Mouse (Mus musculus): ENCODE data around the gene Pygo2. TPM values are rescaled to one million over a fixed set of nuclear protein-coding genes. Genes with fewer than 3 reads are reported as not detected.
A peak's percentile ranks its signal among the peaks of the same experiment; 100 is the strongest.

The Pygo2 gene
- polyA plus RNA-seq, 1 experiment from 2014 or later = 30.3 TPM

DNA sequence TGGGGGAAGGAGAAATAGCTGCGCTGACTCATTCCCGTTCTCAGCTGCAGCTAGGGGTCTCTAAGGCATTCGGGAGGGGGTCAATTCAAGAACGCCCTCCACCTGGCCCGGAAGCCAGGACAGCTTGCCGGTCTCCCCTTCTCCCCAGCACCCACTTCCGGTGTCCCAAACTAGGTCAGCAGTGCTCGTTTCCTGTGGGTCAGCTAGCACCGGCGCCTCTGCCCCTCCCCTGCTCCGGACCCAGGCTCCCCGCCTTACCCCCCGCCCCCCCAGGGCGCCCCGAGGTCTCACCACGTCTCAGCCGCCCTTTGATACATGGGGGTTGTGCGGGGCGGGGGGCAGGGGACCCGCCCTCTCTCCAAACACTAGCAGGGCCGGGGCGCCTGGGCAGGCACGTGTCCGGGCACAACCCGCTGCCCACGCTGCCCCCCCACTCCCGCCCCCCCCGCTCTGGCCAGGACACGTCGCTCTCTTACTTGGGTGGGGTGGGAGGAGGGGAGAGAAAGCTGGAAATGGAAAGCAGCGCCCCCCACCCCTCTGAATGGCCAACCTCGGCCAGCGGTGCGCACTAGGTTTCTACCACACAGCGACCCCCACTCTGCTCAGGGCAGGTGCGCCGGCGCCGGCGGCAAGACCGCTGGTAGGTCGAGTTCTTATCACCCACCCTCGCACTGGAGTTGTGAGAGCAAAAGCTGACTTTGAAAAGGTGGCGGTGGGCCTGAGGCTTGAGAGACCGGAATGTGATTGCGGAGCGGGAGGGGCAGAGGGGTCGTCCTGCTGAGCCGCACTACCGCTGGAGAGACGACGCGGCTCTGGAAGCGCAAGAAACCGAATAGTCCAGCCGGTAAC, 38.1 kb upstream of the Pygo2 start:
- no peaks in the 10 kb centered on the region for H3K9me3 ChIP-seq (replicated peaks; ENCODE audit: low read length)
- under 1% methylated on average over 56 of the region's 56 CpGs for WGBS
- H3K4me2 ChIP-seq (ENCODE audit: low read length) = peak overlapping the region; percentile 99
- peak overlapping the region; percentile 51 for H3K4me3 ChIP-seq (replicated peaks; ENCODE audit: low read depth, low read length)
- peak overlapping the region; percentile 88 for H3K27ac ChIP-seq
- no peak for TF ChIP-seq CTCF (IDR thresholded peaks at IDR 0.05; ENCODE audit: low read depth)
- ATAC-seq (replicated peaks; ENCODE audit: low FRiP score, low read depth) (no peak), DNase-seq (ENCODE audit: low spot score) (peak; percentile 63)
- peaks cover 33% of the 10 kb centered on the region for H3K4me1 ChIP-seq (replicated peaks; ENCODE audit: insufficient read depth, low read length)
- H3K27me3 ChIP-seq (ENCODE audit: insufficient read depth, low read length) = no peaks in the 10 kb centered on the region
- H3K36me3 ChIP-seq (ENCODE audit: insufficient read depth, low read length) = no peaks in the 10 kb centered on the region
- H3K9ac ChIP-seq (ENCODE audit: low read depth, low read length) = peak overlapping the region; percentile 76

DNA sequence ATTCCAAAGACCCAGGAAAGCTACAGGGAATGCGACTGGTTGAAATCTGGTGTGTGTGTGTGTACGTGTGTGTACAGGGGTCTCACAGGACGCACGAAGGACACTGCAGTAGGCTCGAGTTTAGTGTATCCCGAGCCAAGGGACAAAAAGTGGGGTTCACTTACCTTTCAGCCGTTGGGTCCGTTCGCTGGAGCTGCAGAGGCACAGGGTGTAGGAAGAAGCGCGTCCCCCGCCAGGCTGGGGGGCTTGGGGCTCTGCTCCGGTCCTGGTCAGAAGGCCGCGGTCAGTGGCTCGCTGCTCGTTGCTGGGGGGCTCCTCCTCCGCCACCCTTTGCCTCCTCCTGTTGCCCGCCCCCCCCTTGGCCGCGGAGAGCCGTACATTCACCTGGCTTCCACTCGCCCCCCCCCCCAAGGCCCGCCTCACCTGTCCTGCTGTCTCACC, 37.1 kb upstream of the Pygo2 start:
- peak; percentile 30 for DNase-seq (ENCODE audit: low spot score)
- no peaks in the 10 kb centered on the region for H3K36me3 ChIP-seq (ENCODE audit: insufficient read depth, low read length)
- peak overlapping the region; percentile 51 for H3K4me3 ChIP-seq (replicated peaks; ENCODE audit: low read depth, low read length)
- peak overlapping the region; percentile 76 for H3K9ac ChIP-seq (ENCODE audit: low read depth, low read length)
- H3K4me2 ChIP-seq (ENCODE audit: low read length) = peak overlapping the region; percentile 99
- 0% methylated on average over 21 of the region's 24 CpGs for WGBS
- no peak for TF ChIP-seq CTCF (IDR thresholded peaks at IDR 0.05; ENCODE audit: low read depth)
- H3K27me3 ChIP-seq (ENCODE audit: insufficient read depth, low read length) = no peaks in the 10 kb centered on the region
- H3K9me3 ChIP-seq (replicated peaks; ENCODE audit: low read length) = no peaks in the 10 kb centered on the region
- H3K4me1 ChIP-seq (replicated peaks; ENCODE audit: insufficient read depth, low read length) = peaks cover 26% of the 10 kb centered on the region
- ATAC-seq (replicated peaks; ENCODE audit: low FRiP score, low read depth) = no peak
- peak overlapping the region; percentile 88 for H3K27ac ChIP-seq

DNA sequence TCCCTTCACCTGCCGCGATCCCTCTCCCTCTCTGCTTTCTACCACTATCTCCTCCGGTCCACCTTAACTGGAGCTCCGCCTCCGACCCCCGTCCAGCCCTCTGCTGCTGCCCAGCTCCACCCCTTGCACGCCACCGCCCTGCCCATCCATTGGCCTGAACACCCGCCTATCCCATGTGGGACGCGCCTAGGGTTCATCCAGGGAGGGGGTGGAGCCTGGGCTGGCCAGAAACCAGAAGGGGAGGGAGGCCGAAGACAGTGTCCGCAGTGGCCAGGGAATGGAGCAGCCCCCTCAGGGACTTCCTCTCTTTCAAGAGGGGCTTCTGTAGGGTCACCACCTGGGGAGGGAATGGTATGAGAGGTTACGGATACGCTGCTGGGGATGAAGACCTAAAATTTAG, 36.4 kb upstream of the Pygo2 start:
- Histone ChIP-seq H3K4me1 (replicated peaks; ENCODE audit: insufficient read depth, low read length) (peaks cover 26% of the 10 kb centered on the region), H3K9me3 (replicated peaks; ENCODE audit: low read length) (no peaks in the 10 kb centered on the region), H3K4me2 (ENCODE audit: low read length) (peak overlapping the region; percentile 99), H3K4me3 (replicated peaks; ENCODE audit: low read depth, low read length) (peak overlapping the region; percentile 51), H3K9ac (ENCODE audit: low read depth, low read length) (peak overlapping the region; percentile 76), H3K36me3 (ENCODE audit: insufficient read depth, low read length) (no peaks in the 10 kb centered on the region), H3K27ac (peak overlapping the region; percentile 91), H3K27me3 (ENCODE audit: insufficient read depth, low read length) (no peaks in the 10 kb centered on the region)
- WGBS = under 1% methylated on average over 15 of the region's 15 CpGs
- DNase-seq (ENCODE audit: low spot score) (peak; percentile 99), ATAC-seq (replicated peaks; ENCODE audit: low FRiP score, low read depth) (peak; percentile 93)
- TF ChIP-seq CTCF (IDR thresholded peaks at IDR 0.05; ENCODE audit: low read depth) = no peak; the same call in 1 of the 2 replicates

DNA sequence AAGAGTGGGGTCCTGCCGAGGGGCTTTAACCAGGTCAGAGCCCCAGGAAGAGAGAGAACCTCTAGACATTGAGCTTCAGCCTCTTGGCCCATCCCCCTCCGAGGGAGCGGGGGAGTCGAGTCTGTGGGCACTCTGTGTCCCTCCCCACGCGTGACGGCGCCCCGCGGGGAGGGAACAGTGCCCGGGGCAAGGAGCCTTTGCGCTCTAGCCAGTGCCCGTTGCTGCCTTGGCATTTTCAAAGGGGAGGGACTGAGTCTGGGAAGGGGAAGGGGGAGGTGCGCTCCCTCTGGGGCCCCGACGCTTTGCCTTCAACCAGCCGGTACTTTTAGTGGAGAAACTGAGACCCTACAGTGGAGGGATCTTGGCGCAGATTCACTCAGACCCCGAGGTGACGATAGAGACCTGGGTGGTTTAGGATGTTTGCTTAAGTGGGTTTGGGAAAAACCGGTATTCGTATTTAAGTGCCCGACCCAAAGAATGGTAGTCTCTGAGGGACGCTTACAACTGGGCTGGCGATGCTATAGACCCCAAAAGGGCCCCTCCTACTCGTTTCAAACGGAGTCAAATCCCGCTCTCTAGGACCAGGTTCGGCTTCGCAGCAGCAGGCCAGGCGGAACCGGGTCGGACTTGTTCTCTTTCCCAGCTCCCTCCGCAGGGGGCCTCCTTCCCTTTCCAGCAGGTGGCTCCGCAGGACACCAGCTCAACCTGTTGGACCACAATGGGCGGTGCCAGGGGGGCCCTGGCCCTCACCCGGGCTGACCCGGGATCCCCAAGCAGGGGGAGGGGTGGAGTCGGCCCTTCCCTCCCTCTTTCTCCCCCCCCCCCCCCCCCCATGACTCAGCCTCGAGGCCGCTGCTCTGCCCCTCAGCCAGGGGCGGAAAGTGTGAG, 35.8 kb upstream of the Pygo2 start, which contains the start of gene Zbtb7b:
Zbtb7b (minus strand) TSS at position 771 of the 888 bp plus-strand sequence.
- DNase-seq (ENCODE audit: low spot score) = peak; percentile 81
- Histone ChIP-seq H3K4me1 (replicated peaks; ENCODE audit: insufficient read depth, low read length) (peaks cover 26% of the 10 kb centered on the region), H3K9me3 (replicated peaks; ENCODE audit: low read length) (no peaks in the 10 kb centered on the region), H3K36me3 (ENCODE audit: insufficient read depth, low read length) (no peaks in the 10 kb centered on the region), H3K4me2 (ENCODE audit: low read length) (peak within 1 kb of the TSS; percentile 99), H3K9ac (ENCODE audit: low read depth, low read length) (peak within 1 kb of the TSS; percentile 58), H3K27me3 (ENCODE audit: insufficient read depth, low read length) (no peaks in the 10 kb centered on the region), H3K4me3 (replicated peaks; ENCODE audit: low read depth, low read length) (peak within 1 kb of the TSS; percentile 51), H3K27ac (peak within 1 kb of the TSS; percentile 91)
- peak; percentile 47 for TF ChIP-seq CTCF (IDR thresholded peaks at IDR 0.05; ENCODE audit: low read depth)
- ATAC-seq (replicated peaks; ENCODE audit: low FRiP score, low read depth) = peak; percentile 69
- WGBS = under 1% methylated on average over 39 of the region's 42 CpGs

DNA sequence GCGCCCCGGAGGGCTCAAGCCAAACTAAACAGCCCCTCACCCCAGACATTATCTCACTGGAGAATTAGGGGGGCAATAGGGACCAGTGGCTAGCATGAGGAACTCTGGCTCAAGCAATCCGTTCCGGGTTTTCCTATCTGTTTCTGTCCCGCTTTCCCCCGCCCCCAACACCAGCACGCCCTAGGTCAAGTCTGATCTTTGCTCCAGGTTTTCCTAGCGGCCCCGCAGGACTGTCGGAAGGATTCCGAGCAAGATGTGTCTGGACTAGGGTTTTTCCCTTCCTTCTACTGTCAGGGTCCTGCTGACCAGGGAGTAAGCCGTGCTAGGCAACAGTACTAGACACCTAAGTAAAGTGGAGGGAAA, 35.1 kb upstream of the Pygo2 start:
- WGBS = under 1% methylated on average over 12 of the region's 12 CpGs
- H3K4me1 ChIP-seq (replicated peaks; ENCODE audit: insufficient read depth, low read length) = peaks cover 26% of the 10 kb centered on the region

DNA sequence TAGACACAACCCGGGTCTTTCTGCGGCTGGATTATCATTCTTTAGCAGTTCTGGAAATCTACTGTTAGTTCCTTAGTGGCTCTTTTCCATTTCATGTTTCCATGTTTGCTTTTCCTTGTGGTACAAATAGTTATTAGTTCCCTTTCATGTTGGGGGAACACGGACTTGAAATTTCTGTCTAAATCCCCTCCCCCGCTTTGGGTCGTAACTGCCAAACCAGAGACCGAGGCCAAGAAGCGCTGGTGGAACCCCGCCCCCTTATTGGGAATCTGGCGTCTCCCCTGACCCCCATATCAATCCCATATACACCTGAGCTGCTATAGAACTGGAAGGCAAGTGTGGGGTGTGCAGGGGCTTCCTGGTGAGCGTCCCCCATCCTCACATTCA, 34.6 kb upstream of the Pygo2 start:
- 4% methylated on average over 10 of the region's 10 CpGs for WGBS
- Histone ChIP-seq H3K4me2 (ENCODE audit: low read length) (peak overlapping the region; percentile 99), H3K4me1 (replicated peaks; ENCODE audit: insufficient read depth, low read length) (peaks cover 22% of the 10 kb centered on the region), H3K36me3 (ENCODE audit: insufficient read depth, low read length) (no peaks in the 10 kb centered on the region), H3K27me3 (ENCODE audit: insufficient read depth, low read length) (no peaks in the 10 kb centered on the region), H3K9me3 (replicated peaks; ENCODE audit: low read length) (no peaks in the 10 kb centered on the region), H3K27ac (peak overlapping the region; percentile 91), H3K9ac (ENCODE audit: low read depth, low read length) (peak overlapping the region; percentile 58), H3K4me3 (replicated peaks; ENCODE audit: low read depth, low read length) (peak overlapping the region; percentile 51)
- DNase-seq (ENCODE audit: low spot score) (no peak), ATAC-seq (replicated peaks; ENCODE audit: low FRiP score, low read depth) (no peak)
- no peak for TF ChIP-seq CTCF (IDR thresholded peaks at IDR 0.05; ENCODE audit: low read depth)

More for the DNA sequence above, 35.1 kb upstream of the Pygo2 start:
- H3K9me3 ChIP-seq (replicated peaks; ENCODE audit: low read length) = no peaks in the 10 kb centered on the region
- peak overlapping the region; percentile 58 for H3K9ac ChIP-seq (ENCODE audit: low read depth, low read length)
- no peaks in the 10 kb centered on the region for H3K27me3 ChIP-seq (ENCODE audit: insufficient read depth, low read length)
- peak; percentile 15 for ATAC-seq (replicated peaks; ENCODE audit: low FRiP score, low read depth)
- DNase-seq (ENCODE audit: low spot score) = peak; percentile 97
- no peak for TF ChIP-seq CTCF (IDR thresholded peaks at IDR 0.05; ENCODE audit: low read depth)
- no peaks in the 10 kb centered on the region for H3K36me3 ChIP-seq (ENCODE audit: insufficient read depth, low read length)
- H3K4me2 ChIP-seq (ENCODE audit: low read length) = peak overlapping the region; percentile 99
- peak overlapping the region; percentile 91 for H3K27ac ChIP-seq
- H3K4me3 ChIP-seq (replicated peaks; ENCODE audit: low read depth, low read length) = peak overlapping the region; percentile 51

All from kidney, postnatal 0 days (tissue).